Mouse (Mus musculus) testis, postnatal 14 days (tissue): ENCODE results near the gene Ttc4.

Source experiments
- DNase-seq: peaks from one replicate; pipeline ENCODE4 v3.0.0; 2021; ENCODE audit warnings: low spot score

Gene Ttc4

GRCm38 (mm10) chr4:106613560-106613959 lies 65.2 kb downstream of the Ttc4 start:
- no peak for DNase-seq

GRCm38 (mm10) chr4:106613105-106613504 lies 65.6 kb downstream of the Ttc4 start:
- no peak for DNase-seq
